Mouse (Mus musculus): ENCODE data around the gene Txnrd2. TPM values are rescaled to one million over a fixed set of nuclear protein-coding genes. Genes with fewer than 3 reads are reported as not detected.
A peak's percentile ranks its signal among the peaks of the same experiment; 100 is the strongest.

The Txnrd2 gene
- polyA plus RNA-seq, 1 experiment from 2014 or later, result 39.6 TPM

- Histone ChIP-seq H3K36me3 (ENCODE audit: control insufficient read depth, insufficient read depth) (no peaks in the 10 kb centered on the region), H3K27ac (ENCODE audit: low read length) (peak overlapping the region; percentile 64), H3K9me3 (replicated peaks; ENCODE audit: control insufficient read depth, low read length) (no peaks in the 10 kb centered on the region), H3K4me3 (ENCODE audit: low read length) (no peak overlapping the region), H3K4me1 (ENCODE audit: control insufficient read depth, insufficient read depth, low read length) (no peaks in the 10 kb centered on the region; the same call in 1 of the 2 replicates), H3K9ac (ENCODE audit: low read length) (no peak overlapping the region), H3K4me2 (ENCODE audit: low read depth, low read length) (no peak overlapping the region), H3K27me3 (ENCODE audit: control insufficient read depth, insufficient read depth, low read length) (no peaks in the 10 kb centered on the region)
- WGBS, result 48% methylated on average over 8 of the region's 8 CpGs
- peak; percentile 79 for ATAC-seq (replicated peaks; ENCODE audit: extremely low read depth, insufficient read depth, low FRiP score)
Observed at GRCm38 (mm10) chr16:18523563-18524245, 97.5 kb downstream of the Txnrd2 start.

GRCm38 (mm10) chr16:18528656-18529055 lies 102.5 kb downstream of the Txnrd2 start:
- Histone ChIP-seq H3K36me3 (ENCODE audit: control insufficient read depth, insufficient read depth) (no peaks in the 10 kb centered on the region), H3K27ac (ENCODE audit: low read length) (no peak overlapping the region), H3K9ac (ENCODE audit: low read length) (no peak overlapping the region), H3K4me3 (ENCODE audit: low read length) (no peak overlapping the region), H3K27me3 (ENCODE audit: control insufficient read depth, insufficient read depth, low read length) (no peaks in the 10 kb centered on the region), H3K9me3 (replicated peaks; ENCODE audit: control insufficient read depth, low read length) (peaks cover 6% of the 10 kb centered on the region), H3K4me2 (ENCODE audit: low read depth, low read length) (no peak overlapping the region), H3K4me1 (ENCODE audit: control insufficient read depth, insufficient read depth, low read length) (no peaks in the 10 kb centered on the region; the same call in 1 of the 2 replicates)
- no peak for ATAC-seq (replicated peaks; ENCODE audit: extremely low read depth, insufficient read depth, low FRiP score)
- WGBS, result 80% methylated on average over 5 of the region's 5 CpGs

Other genes starting within 250 kb of the Txnrd2 start
- 0.17 TPM in 1 of 2 replicates, not detected in the other for gene Ccdc188, start 208.5 kb upstream of the Txnrd2 start, polyA plus RNA-seq (2015; fragmentation: Nextera tagmentation; extraction: Ambion mirVana)
- 16.3 and 22.7 TPM in 2 replicates for gene Zdhhc8, start 191.2 kb upstream of the Txnrd2 start, polyA plus RNA-seq (2015; fragmentation: Nextera tagmentation; extraction: Ambion mirVana)
- 65.9 and 69.9 TPM in 2 replicates for gene Trmt2a, start 177.7 kb upstream of the Txnrd2 start, polyA plus RNA-seq (2015; fragmentation: Nextera tagmentation; extraction: Ambion mirVana)
- gene Ranbp1, start 177.7 kb upstream of the Txnrd2 start, polyA plus RNA-seq (2015; fragmentation: Nextera tagmentation; extraction: Ambion mirVana), result 295 and 343 TPM in 2 replicates
- gene Gm49776, start 168.1 kb upstream of the Txnrd2 start, polyA plus RNA-seq (2015; fragmentation: Nextera tagmentation; extraction: Ambion mirVana), result 3.2 TPM in 1 of 2 replicates, not detected in the other
- 19.0 and 20.3 TPM in 2 replicates for gene Dgcr8, start 137.1 kb upstream of the Txnrd2 start, polyA plus RNA-seq (2015; fragmentation: Nextera tagmentation; extraction: Ambion mirVana)
- gene Tango2, start 78.3 kb upstream of the Txnrd2 start, polyA plus RNA-seq (2015; fragmentation: Nextera tagmentation; extraction: Ambion mirVana), result 72.9 and 74.6 TPM in 2 replicates
- 33.1 and 39.5 TPM in 2 replicates for gene Arvcf, start 78.2 kb upstream of the Txnrd2 start, polyA plus RNA-seq (2015; fragmentation: Nextera tagmentation; extraction: Ambion mirVana)
- 128 and 142 TPM in 2 replicates for gene Comt, start 468 bp downstream of the Txnrd2 start, polyA plus RNA-seq (2015; fragmentation: Nextera tagmentation; extraction: Ambion mirVana)
- gene Gnb1l, start 72.3 kb downstream of the Txnrd2 start, polyA plus RNA-seq (2015; fragmentation: Nextera tagmentation; extraction: Ambion mirVana), result 12.7 TPM in 2 replicates
- gene Rtl10, start 72.5 kb downstream of the Txnrd2 start, polyA plus RNA-seq (2015; fragmentation: Nextera tagmentation; extraction: Ambion mirVana), result 2.0 and 2.7 TPM in 2 replicates
- gene Tbx1, start 164.3 kb downstream of the Txnrd2 start, polyA plus RNA-seq (2015; fragmentation: Nextera tagmentation; extraction: Ambion mirVana), result 0.47 and 1.5 TPM in 2 replicates
- gene Gp1bb, start 196.0 kb downstream of the Txnrd2 start, polyA plus RNA-seq (2015; fragmentation: Nextera tagmentation; extraction: Ambion mirVana), result 2.4 and 3.4 TPM in 2 replicates
- gene Gm49601, start 200.0 kb downstream of the Txnrd2 start, polyA plus RNA-seq (2015; fragmentation: Nextera tagmentation; extraction: Ambion mirVana), result 0.63 and 0.66 TPM in 2 replicates
- 8.4 and 8.5 TPM in 2 replicates for gene Sept5, start 203.6 kb downstream of the Txnrd2 start, polyA plus RNA-seq (2015; fragmentation: Nextera tagmentation; extraction: Ambion mirVana)

Measured in heart, embryonic 16.5 days (tissue).